Mouse (Mus musculus): ENCODE measurements at regions not wholly inside any gene's neighbourhood (a gene's known extent, or its start where the extent isn't known, plus 50 kb on each side); places are given as distances from the start of the nearest gene placed in this dataset.

DNA sequence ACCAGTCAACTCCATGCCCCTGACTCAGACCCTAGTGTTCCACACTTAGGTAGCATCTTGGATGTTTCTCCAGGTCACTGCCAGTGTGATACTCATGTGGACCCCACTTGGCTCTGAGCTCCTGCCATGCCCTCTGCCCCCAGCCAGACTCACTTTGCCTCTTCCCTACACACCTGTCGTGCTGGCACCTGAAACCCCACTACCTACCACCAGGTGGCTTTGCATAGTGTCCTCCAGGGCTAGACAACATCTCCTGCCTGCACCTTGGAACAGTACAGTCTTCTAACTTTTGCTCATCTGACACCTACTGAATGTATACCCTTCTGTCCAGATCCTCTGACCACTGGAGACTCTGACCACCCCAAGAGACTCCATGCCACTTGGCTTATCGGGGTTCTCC is 80.6 kb downstream of the Fam53a start:
- TF ChIP-seq POLR2A (IDR thresholded peaks at IDR 0.05; ENCODE audit: extremely low read depth, insufficient read depth, low read length) (no peak), CTCF (IDR thresholded peaks at IDR 0.05; ENCODE audit: extremely low read depth, insufficient read depth, low read length) (no peak)
- Histone ChIP-seq H3K4me3 (ENCODE audit: insufficient read depth, low read length) (no peak overlapping the region), H3K4me1 (ENCODE audit: control insufficient read depth, insufficient read depth, low read length) (no peaks in the 10 kb centered on the region), H3K27ac (ENCODE audit: insufficient read depth, low read length) (no peak overlapping the region)

DNA sequence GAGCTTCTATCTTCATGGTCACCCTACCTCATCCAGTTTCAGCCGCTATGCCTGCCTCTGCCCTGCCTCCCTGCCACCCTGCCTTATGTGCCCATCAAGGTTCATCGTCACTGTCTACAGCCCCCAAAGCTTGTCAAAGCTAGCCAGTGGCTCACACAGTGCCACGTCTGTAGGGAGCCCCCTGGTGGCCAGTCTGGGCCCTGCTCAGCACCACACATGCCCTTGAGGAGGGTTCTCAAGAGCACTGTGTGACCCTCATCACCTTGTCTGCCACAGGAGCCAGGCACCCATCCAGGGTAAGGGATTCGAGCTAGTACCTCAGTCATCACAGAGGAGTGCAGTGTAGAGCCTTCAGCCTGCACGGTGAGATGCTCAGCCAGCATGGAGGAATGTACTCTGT is 86.1 kb downstream of the Fam53a start:
- TF ChIP-seq POLR2A (IDR thresholded peaks at IDR 0.05; ENCODE audit: extremely low read depth, insufficient read depth, low read length), result no peak
- peak; percentile 64 for TF ChIP-seq CTCF (IDR thresholded peaks at IDR 0.05; ENCODE audit: extremely low read depth, insufficient read depth, low read length)
- no peak overlapping the region for H3K4me3 ChIP-seq (ENCODE audit: insufficient read depth, low read length)
- no peaks in the 10 kb centered on the region for H3K4me1 ChIP-seq (ENCODE audit: control insufficient read depth, insufficient read depth, low read length)
- H3K27ac ChIP-seq (ENCODE audit: insufficient read depth, low read length), result no peak overlapping the region

DNA sequence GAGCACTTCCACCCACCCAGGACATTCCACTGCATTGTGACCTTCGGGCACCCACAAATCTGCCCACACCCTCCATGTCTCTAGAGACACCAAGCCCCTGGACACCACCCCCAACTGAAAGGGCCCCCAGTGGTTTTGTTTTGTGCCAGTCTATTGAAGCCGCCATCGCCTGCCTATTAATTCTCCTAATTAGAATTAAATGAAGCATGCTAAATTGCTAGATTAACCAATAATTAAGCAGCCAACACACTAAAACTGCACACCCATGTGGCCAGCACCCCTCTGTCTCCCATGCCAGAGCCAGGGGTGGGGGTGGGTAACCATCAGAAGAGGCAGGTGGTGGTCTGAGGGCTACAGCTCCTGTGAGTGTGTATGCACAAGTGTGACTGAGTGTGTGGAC is 86.8 kb downstream of the Fam53a start:
- TF ChIP-seq CTCF (IDR thresholded peaks at IDR 0.05; ENCODE audit: extremely low read depth, insufficient read depth, low read length) (no peak), POLR2A (IDR thresholded peaks at IDR 0.05; ENCODE audit: extremely low read depth, insufficient read depth, low read length) (no peak)
- Histone ChIP-seq H3K27ac (ENCODE audit: insufficient read depth, low read length) (no peak overlapping the region), H3K4me3 (ENCODE audit: insufficient read depth, low read length) (no peak overlapping the region), H3K4me1 (ENCODE audit: control insufficient read depth, insufficient read depth, low read length) (no peaks in the 10 kb centered on the region)

DNA sequence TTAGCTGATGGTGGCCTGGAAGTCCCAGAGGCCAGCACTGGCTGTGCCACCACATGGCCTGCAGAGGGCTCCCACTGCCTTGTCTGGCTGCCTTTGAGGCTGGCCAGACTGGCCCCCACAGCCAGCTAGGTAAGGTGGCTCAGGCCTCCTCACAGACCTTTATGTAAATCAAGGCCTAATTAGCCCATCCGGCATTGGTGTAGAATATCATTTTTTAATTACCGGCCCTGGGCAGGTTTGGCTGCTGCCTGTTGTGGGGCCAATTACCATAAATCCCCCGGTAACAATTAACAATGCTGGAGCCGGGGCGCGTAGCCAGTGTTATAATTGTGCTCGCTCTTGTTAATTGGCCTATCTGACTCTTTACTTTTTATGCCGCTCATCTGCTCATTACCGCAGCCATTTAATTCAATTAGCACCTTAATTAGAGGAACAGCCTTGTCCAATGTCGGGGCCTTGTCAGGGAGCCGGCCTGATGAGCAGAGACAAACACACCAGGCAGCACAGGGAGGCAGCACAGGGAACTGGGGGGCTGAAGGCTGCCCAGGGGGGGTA is 87.4 kb downstream of the Fam53a start:
- H3K27ac ChIP-seq (ENCODE audit: insufficient read depth, low read length), result no peak overlapping the region
- no peaks in the 10 kb centered on the region for H3K4me1 ChIP-seq (ENCODE audit: control insufficient read depth, insufficient read depth, low read length)
- TF ChIP-seq CTCF (IDR thresholded peaks at IDR 0.05; ENCODE audit: extremely low read depth, insufficient read depth, low read length) (peak; percentile 9; the same call in 1 of the 2 replicates), POLR2A (IDR thresholded peaks at IDR 0.05; ENCODE audit: extremely low read depth, insufficient read depth, low read length) (no peak)
- H3K4me3 ChIP-seq (ENCODE audit: insufficient read depth, low read length), result no peak overlapping the region

DNA sequence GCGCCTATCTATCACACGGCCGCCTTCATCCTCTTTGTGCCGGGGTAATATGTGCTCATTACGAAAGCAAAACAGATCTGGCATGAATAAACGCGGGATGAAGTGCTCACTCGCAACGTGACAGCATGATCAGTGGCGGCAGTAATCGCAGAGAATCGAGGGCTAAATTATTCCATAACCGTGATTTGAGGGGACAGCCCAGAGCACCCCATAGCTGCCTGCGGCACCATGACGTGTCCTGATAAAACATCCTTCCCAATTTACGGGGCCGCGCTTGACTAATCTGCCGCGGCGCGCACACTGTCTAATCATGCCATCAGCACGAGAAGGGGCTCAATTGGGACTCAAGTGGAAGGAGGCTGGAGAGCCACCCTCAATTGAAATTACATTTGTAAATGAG is 89.2 kb downstream of the Fam53a start:
- TF ChIP-seq POLR2A (IDR thresholded peaks at IDR 0.05; ENCODE audit: extremely low read depth, insufficient read depth, low read length) (no peak), CTCF (IDR thresholded peaks at IDR 0.05; ENCODE audit: extremely low read depth, insufficient read depth, low read length) (no peak)
- Histone ChIP-seq H3K4me3 (ENCODE audit: insufficient read depth, low read length) (peak overlapping the region; percentile 10; the same call in 1 of the 2 replicates), H3K4me1 (ENCODE audit: control insufficient read depth, insufficient read depth, low read length) (no peaks in the 10 kb centered on the region), H3K27ac (ENCODE audit: insufficient read depth, low read length) (no peak overlapping the region)

DNA sequence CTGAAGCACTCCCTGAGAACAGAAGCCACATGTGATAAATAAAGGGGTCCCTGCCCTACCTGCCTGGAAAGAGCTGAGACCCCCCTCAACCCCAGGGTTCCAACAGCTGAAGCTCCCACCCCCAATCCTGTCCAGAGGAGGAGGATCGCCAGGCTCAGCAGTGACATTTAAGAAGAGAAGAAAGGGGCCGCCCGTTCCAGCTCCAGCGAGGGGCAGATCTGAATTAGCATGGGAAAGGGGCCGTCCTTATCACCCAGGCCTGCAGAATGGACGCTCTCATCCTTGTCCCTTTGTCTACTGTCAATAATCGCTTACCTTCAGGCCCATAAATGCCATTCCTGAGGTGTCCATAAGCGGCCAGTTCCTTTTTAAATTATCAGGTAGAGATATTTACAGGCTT is 92.0 kb downstream of the Fam53a start:
- Histone ChIP-seq H3K4me1 (ENCODE audit: control insufficient read depth, insufficient read depth, low read length) (no peaks in the 10 kb centered on the region), H3K4me3 (ENCODE audit: insufficient read depth, low read length) (no peak overlapping the region), H3K27ac (ENCODE audit: insufficient read depth, low read length) (no peak overlapping the region)
- TF ChIP-seq POLR2A (IDR thresholded peaks at IDR 0.05; ENCODE audit: extremely low read depth, insufficient read depth, low read length) (no peak), CTCF (IDR thresholded peaks at IDR 0.05; ENCODE audit: extremely low read depth, insufficient read depth, low read length) (no peak)

DNA sequence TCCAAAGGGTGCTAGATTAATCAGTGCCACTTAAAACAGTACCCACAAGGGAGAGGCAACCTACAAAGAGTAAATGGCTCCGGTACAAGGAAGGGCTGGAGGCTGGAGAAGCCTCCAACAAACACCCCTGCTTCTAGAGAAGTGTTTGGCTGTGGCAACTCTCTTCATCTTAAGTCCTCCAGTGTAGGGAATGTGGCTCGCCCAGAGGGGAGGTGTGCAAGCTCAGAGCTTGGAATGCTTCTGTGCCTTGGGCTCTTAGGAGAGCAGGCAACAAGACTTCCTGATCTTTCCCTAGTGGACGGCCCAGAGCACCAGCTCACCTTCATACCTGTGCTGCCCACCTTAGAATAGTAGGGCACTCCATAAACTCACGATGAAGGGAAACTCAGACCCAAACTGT is 92.4 kb downstream of the Fam53a start:
- Histone ChIP-seq H3K27ac (ENCODE audit: insufficient read depth, low read length) (no peak overlapping the region), H3K4me1 (ENCODE audit: control insufficient read depth, insufficient read depth, low read length) (no peaks in the 10 kb centered on the region), H3K4me3 (ENCODE audit: insufficient read depth, low read length) (no peak overlapping the region)
- no peak for TF ChIP-seq CTCF (IDR thresholded peaks at IDR 0.05; ENCODE audit: extremely low read depth, insufficient read depth, low read length)
- TF ChIP-seq POLR2A (IDR thresholded peaks at IDR 0.05; ENCODE audit: extremely low read depth, insufficient read depth, low read length), result no peak

DNA sequence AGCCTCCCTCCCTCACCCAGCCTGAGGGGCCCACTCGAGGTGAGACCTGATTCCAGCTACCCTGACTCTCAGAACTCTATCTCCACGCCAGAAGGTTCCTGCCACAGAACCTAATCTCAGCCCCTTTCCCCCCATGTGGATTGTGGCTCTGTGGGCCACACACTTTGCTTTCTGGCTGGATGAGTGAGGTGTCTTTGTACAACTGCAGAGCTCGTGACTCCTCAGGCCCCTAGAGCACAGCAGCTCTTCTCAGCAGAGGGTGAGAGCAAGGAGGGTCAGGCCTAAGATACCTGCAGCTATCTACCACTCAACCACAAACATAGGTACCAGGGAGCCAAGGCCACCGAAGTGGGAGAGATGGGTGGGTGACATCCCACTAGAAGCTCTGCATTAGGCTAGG is 93.2 kb downstream of the Fam53a start:
- TF ChIP-seq POLR2A (IDR thresholded peaks at IDR 0.05; ENCODE audit: extremely low read depth, insufficient read depth, low read length), result no peak
- TF ChIP-seq CTCF (IDR thresholded peaks at IDR 0.05; ENCODE audit: extremely low read depth, insufficient read depth, low read length), result no peak
- Histone ChIP-seq H3K4me1 (ENCODE audit: control insufficient read depth, insufficient read depth, low read length) (no peaks in the 10 kb centered on the region), H3K27ac (ENCODE audit: insufficient read depth, low read length) (no peak overlapping the region), H3K4me3 (ENCODE audit: insufficient read depth, low read length) (no peak overlapping the region)

DNA sequence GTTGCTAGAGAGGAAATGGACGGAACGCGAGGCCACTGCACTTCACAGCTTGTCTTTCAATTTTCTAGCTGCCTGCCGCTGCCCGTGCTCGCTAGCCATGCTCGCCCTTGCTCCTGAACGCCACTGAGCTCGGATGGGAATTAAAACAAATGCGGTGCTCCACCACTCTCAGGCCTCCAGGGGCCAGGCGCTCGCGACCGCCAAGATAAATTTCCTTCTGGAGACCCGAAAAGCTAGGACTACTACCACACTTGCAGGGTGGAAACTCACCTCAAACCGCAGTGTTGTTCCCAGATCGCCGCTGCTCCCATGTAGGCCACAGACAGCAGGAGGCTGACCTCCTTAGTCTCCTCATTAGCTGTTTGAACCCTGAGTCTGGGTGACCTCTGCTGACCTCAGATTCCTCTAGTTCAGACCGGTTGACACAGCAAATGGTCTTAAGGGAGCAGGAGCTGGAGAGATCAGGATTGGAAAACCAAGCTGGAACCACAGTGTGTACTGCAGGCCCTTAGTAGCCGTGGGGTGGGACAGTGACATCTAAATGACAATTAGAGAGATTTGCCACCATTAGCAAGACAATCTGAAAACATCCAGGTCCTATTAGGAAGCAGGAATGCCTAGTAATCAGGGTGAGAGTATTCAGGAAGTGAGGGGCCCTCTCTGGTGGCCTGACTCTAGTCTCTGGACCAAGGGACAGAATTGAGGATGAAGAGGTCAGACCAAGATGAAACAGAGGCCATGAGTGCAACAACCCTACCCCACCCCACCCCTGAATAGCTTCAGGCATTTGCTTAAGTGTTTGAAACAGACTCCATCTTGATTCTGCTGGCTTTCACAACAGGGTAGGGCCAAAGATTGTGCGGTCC is 94.1 kb downstream of the Fam53a start:
- Histone ChIP-seq H3K27ac (ENCODE audit: insufficient read depth, low read length) (no peak overlapping the region), H3K4me1 (ENCODE audit: control insufficient read depth, insufficient read depth, low read length) (no peaks in the 10 kb centered on the region), H3K4me3 (ENCODE audit: insufficient read depth, low read length) (no peak overlapping the region)
- no peak for TF ChIP-seq POLR2A (IDR thresholded peaks at IDR 0.05; ENCODE audit: extremely low read depth, insufficient read depth, low read length)
- no peak for TF ChIP-seq CTCF (IDR thresholded peaks at IDR 0.05; ENCODE audit: extremely low read depth, insufficient read depth, low read length)

DNA sequence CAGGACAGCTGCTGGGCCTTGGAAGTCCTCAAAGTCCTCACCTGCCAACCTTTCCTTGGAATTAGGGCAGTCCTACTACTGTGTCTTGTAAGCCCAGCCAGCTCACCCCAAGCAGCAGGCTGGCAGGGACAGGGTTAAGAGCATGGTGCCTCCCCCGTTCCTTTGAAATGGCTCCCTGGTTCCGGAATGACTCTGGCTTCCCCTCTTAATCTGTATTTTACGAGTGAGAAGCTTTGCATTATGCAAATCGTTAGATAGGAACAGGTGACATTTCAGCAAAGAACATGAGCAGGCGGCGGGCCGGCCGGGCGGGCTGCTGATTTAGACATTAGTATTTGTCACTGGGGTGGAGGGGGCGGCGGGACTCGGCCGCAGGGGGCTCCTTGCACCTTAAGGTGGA is 95.1 kb downstream of the Fam53a start:
- Histone ChIP-seq H3K27ac (ENCODE audit: insufficient read depth, low read length) (no peak overlapping the region), H3K4me3 (ENCODE audit: insufficient read depth, low read length) (no peak overlapping the region), H3K4me1 (ENCODE audit: control insufficient read depth, insufficient read depth, low read length) (no peaks in the 10 kb centered on the region)
- no peak for TF ChIP-seq CTCF (IDR thresholded peaks at IDR 0.05; ENCODE audit: extremely low read depth, insufficient read depth, low read length)
- TF ChIP-seq POLR2A (IDR thresholded peaks at IDR 0.05; ENCODE audit: extremely low read depth, insufficient read depth, low read length), result no peak
